Mouse (Mus musculus): Measurements from ENCODE around the gene Il17c.

Gene Il17c

DNA sequence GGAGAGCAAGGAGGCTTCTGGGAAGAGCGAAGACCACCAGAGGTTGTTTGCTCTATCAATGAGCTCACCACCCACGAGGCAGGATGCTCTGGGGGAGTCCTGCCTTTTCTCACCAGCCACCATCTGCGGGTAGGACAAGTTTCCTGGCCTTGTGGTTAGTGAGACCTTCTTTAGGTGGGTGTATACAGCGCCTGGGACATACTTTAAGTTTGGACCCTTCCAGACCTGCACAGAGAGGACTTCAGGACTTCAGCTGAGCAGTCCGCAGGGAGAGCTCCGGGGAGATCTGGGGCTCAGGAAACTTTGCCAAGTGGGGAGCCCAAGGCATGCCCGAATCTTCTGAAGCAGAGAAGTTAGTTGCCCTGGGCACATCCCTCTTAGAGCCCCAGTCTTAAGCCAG is 38.2 kb downstream of the Il17c start:
- no peak for DNase-seq (ENCODE audit: low spot score)

DNA sequence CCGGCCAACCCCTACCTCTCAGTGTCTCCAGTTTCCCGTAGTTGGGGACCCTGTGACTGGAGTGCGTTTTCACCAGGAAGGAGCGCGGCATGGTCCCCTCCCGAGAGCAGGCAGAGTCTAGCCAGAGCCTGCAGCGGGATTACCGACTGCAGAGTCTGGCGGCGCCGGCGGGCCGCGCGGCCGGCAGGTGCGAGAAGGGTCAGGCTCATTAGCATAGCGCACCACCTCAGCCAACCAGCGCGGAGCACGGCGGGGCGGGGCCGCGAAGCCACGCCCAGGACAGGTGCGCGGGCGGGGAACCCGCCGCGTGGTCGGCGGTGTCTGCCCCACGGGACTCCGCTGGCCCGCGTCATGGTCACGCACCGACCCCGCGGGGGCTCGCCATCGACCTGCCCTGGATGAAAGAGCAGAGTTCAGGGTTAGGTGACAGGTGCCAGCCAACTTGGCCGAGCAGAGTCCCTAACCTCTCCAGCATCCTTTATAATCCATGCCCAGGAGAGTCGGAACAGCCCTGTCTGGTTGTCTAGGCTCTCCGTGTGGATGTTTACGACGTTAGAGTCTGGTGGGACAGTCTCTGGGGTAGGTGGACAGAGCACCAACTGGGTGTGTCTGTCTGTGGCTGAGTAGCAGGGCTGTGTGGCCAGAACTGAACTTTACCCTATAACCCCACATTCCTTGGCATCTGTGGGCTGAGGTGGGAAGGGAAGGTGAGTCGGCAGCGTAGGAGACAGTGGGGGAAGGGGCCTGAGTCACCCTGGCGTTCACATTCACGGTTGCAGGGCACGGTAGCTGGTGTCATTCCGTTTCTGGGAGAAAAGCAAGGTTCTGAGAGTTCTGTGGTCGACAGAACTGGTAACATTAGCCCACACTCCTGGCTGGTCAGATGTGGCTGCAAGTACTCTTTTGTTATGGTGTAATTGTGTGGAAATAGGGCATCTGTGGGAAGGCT is 39.0 kb downstream of the Il17c start, which contains the start of gene Snai3:
Gene Snai3 (minus strand): TSS at position 210 of the 949 bp plus-strand sequence.
- DNase-seq (ENCODE audit: low spot score) = peak; percentile 80

- DNase-seq (ENCODE audit: low spot score) = no peak
Measured at GRCm38 (mm10) chr8:122461473-122462148, 39.8 kb downstream of the Il17c start.

- DNase-seq (ENCODE audit: low spot score) = no peak
Measured at GRCm38 (mm10) chr8:122462510-122462909, 40.7 kb downstream of the Il17c start.

DNA sequence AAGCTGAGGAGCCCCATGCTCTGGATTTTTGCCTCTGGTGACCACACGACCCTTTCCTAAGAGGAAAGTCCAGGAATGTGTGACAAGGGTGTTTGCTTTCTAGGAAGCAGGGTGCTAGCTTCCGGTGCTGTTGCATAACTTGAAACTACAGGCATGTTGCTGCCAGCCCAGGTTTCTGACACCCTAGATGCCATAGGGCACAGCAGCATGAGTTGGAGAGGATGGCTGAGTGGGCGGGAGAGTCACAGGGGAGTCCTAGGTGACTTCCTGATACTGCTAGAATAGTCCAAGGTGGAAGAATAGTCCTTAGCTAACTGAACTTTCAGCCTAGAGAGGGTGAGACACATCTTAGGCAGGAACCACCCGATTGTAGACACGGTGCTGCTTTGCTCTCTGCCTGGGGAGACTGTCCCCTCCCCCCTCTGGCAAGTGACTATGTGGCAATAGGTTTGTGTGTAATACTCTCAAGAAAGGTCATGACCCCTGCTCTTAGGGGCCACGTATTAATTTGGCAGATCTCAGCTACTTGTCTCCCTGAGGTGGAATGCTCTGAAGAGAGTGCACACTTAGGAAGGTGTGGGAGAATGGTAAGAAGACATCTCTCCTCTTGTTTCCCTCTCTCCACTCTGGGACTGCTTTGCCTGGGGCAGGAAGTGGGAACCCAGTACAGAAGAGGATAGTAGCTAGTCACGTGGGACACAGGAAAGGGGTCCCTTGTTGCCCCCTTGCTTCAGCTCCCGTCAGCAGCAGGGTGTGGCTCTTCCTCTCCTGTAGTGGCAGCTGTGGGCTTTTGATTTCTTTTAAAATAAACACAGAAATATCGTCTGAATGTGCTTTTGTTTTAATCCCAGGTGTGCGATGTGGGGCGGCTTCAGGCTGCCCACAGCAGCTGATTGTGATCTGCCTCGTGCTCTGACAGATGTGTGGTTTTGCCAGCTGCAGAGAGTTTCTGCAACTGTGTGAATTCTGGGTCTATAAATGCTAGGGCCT is 42.1 kb downstream of the Il17c start:
- peak; percentile 85 for DNase-seq (ENCODE audit: low spot score)

GRCm38 (mm10) chr8:122464985-122465384 is 43.2 kb downstream of the Il17c start:
- no peak for DNase-seq (ENCODE audit: low spot score)

- DNase-seq (ENCODE audit: low spot score) = no peak
Measured at GRCm38 (mm10) chr8:122467816-122468215, 46.0 kb downstream of the Il17c start.

DNA sequence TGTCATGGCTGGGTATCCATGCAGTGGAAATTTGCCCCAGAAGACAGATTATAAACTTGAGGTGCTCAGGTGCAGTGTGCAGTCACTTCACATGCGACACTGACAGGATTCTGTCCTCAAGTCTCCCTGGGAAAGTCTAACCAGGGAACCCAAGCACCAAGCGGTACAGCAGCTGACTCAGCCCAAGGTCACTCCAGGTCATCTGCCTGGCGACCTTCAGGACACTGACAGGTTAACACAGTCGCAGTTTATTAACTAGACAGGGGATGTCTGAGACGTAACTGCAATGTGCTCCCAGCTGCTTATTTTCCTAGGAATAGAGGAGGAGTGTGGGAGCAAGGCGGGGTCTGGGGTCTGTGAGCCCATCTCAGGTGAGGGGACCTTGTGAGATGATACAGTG is 47.6 kb downstream of the Il17c start:
- DNase-seq (ENCODE audit: low spot score) = peak; percentile 75

- DNase-seq (ENCODE audit: low spot score) = no peak
Measured at GRCm38 (mm10) chr8:122469965-122470364, 48.1 kb downstream of the Il17c start.

DNA sequence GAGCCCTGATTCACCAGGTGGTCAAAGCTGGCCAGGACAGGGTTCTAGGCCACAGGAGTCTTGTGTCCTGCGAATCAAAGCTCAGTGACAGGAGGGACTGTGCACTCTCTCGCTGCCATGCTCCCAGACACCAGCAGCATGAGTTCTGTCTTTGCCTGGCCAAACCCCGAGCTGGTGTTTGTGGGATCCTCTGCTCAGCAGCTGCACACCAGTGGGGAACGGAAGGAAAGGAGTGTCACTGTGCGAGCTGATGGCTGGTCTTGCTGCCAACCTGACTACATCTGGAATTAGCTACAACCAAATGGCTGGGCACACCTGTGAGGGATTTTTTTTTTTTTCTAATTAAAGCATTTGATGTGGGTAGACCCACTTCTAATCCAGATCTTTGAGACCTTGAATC is 48.9 kb downstream of the Il17c start:
- DNase-seq (ENCODE audit: low spot score) = no peak

All from yolk sac, embryonic 10.5 days (tissue).